8 mouse cellular contexts compared by ENCODE assay signal in the genomic region with DNA sequence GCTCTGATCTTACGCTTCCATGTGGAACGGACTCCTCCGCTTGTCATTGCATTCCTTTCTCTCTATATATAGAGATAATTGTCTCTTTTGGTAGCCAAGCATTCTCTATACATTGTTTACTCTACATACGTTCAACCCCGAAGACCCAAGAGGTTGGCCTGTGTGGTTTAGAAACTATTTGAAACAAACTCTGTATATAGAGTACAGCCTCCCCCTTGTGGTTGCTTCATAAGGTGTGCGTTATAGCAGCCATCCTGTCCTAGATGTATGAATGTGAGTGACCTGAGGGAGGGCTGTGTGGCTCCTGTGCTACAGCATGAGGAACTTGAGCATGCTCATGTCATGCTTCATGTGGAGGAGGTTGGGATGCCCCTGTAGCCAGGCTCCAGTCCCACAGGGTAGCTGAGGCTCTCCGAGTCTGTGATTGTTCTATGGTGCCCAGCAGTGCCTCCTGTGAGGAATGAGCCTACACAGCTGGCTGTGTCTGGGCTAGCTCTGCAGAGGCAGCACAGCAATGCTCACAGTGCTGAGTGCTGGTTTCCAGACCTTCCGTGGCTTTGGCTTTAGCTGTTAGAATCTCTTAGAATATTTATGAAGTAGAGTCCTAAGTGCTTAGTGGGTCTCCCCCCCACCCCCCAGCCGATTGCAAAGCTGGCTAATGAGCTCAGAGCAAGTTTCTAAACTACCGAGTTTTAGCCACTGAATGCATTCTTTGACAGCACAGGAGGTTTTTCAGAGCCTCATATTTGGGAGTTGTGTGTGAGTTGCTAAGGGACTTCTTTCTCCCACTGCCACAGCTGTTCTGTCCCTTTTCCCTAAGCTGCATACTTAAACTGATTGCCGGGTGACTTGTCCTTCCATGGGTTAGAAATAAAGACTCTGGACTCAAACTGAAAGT.
DNase-seq lines count a peak whose midpoint lies in the region; ATAC-seq and TF ChIP-seq lines count a peak whose summit lies in the region.
"Had no signal": no experiment of that assay in that cellular context is flagged by ENCODE, and none has a peak within 500 bp of the region (broad histone marks: within the 10 kb centered on the region; RNA-seq: fewer than 3 reads in every experiment).

No protein-coding gene starts in this region.

- no peak overlapping the region for H3K27ac ChIP-seq in limb, embryonic 13.5 days
- no peak overlapping the region for H3K27ac ChIP-seq in limb, embryonic 10.5 days
- H3K27ac ChIP-seq in forebrain, embryonic 16.5 days (ENCODE audit: low read length): 0 out of 2 replicates have a peak overlapping the region, but pooled peaks have one; percentile 20
- 0 out of 2 replicates have a peak overlapping the region, but pooled peaks have one; percentile 14 for H3K27ac ChIP-seq in midbrain, postnatal 0 days (ENCODE audit: low read depth, low read length)

- no peak overlapping the region for H3K9ac ChIP-seq in limb, embryonic 13.5 days
- H3K9ac ChIP-seq in forebrain, embryonic 16.5 days (replicated peaks; ENCODE audit: low read depth, low read length): no peak overlapping the region
- no peak overlapping the region for H3K9ac ChIP-seq in midbrain, postnatal 0 days (replicated peaks; ENCODE audit: low read length, poor library complexity, severe bottlenecking)

- H3K4me3 ChIP-seq in limb, embryonic 13.5 days: no peak overlapping the region
- no peak overlapping the region for H3K4me3 ChIP-seq in limb, embryonic 10.5 days
- H3K4me3 ChIP-seq in forebrain, embryonic 16.5 days (replicated peaks; ENCODE audit: low read length): no peak overlapping the region
- no peak overlapping the region for H3K4me3 ChIP-seq in midbrain, postnatal 0 days (ENCODE audit: low read depth, low read length)

- no peak overlapping the region for H3K4me2 ChIP-seq in limb, embryonic 13.5 days (replicated peaks)
- no peak overlapping the region for H3K4me2 ChIP-seq in forebrain, embryonic 16.5 days (ENCODE audit: low read length)
- H3K4me2 ChIP-seq in midbrain, postnatal 0 days (ENCODE audit: low read depth, low read length, poor library complexity, severe bottlenecking): no peak overlapping the region

- H3K27me3 ChIP-seq in limb, embryonic 13.5 days: no peaks in the 10 kb centered on the region
- no peaks in the 10 kb centered on the region for H3K27me3 ChIP-seq in limb, embryonic 10.5 days (ENCODE audit: low read depth, poor library complexity, severe bottlenecking)
- no peaks in the 10 kb centered on the region for H3K27me3 ChIP-seq in forebrain, embryonic 16.5 days (replicated peaks; ENCODE audit: control insufficient read depth, insufficient read depth, low read length)
- no peaks in the 10 kb centered on the region for H3K27me3 ChIP-seq in midbrain, postnatal 0 days (ENCODE audit: insufficient read depth, low read length)

- no peak for DNase-seq in limb, embryonic 10.5 days (ENCODE audit: low spot score)
- peak; percentile 54 for DNase-seq in MN1 (ENCODE audit: low spot score)
- peak; percentile 58 for DNase-seq in midbrain, postnatal 0 days (ENCODE audit: low spot score)
- no peak for DNase-seq in cerebellum, postnatal 4 days (ENCODE audit: low spot score in 2 of 2)
- DNase-seq in left cerebral cortex, adult 9 months (ENCODE audit: low spot score in 2 of 2): no peak
- DNase-seq: cerebellum, adult 2 months had no signal

- TF ChIP-seq CTCF in midbrain, postnatal 0 days (IDR thresholded peaks at IDR 0.05): peak; percentile 64

- H3K36me3 ChIP-seq in limb, embryonic 13.5 days: peaks cover 83% of the 10 kb centered on the region
- peaks cover 93% of the 10 kb centered on the region for H3K36me3 ChIP-seq in limb, embryonic 10.5 days
- H3K36me3 ChIP-seq in forebrain, embryonic 16.5 days (ENCODE audit: control insufficient read depth, insufficient read depth): peaks cover 17% of the 10 kb centered on the region
- peaks cover 24% of the 10 kb centered on the region; the same call in 1 of the 2 replicates for H3K36me3 ChIP-seq in midbrain, postnatal 0 days (ENCODE audit: insufficient read depth, low read length)

- H3K9me3 ChIP-seq in limb, embryonic 13.5 days: no peaks in the 10 kb centered on the region
- no peaks in the 10 kb centered on the region for H3K9me3 ChIP-seq in limb, embryonic 10.5 days (replicated peaks)
- H3K9me3 ChIP-seq in forebrain, embryonic 16.5 days (ENCODE audit: control insufficient read depth, low read length): no peaks in the 10 kb centered on the region
- no peaks in the 10 kb centered on the region for H3K9me3 ChIP-seq in midbrain, postnatal 0 days (ENCODE audit: low read length)

- ATAC-seq in limb, embryonic 13.5 days (ENCODE audit: low FRiP score, low read depth): 0 out of 2 replicates have a peak, but pooled peaks have one; percentile 43
- ATAC-seq in forebrain, embryonic 16.5 days: peak; percentile 71
- ATAC-seq in midbrain, postnatal 0 days (ENCODE audit: low FRiP score): peak; percentile 65

- H3K4me1 ChIP-seq in limb, embryonic 13.5 days: peaks cover 3% of the 10 kb centered on the region; the same call in 1 of the 2 replicates
- no peaks in the 10 kb centered on the region for H3K4me1 ChIP-seq in limb, embryonic 10.5 days
- H3K4me1 ChIP-seq in forebrain, embryonic 16.5 days (replicated peaks; ENCODE audit: control insufficient read depth, insufficient read depth, low read length): peaks cover 41% of the 10 kb centered on the region
- no peaks in the 10 kb centered on the region; the same call in 1 of the 2 replicates for H3K4me1 ChIP-seq in midbrain, postnatal 0 days (ENCODE audit: insufficient read depth, low read length)

- WGBS in limb, embryonic 13.5 days: 78% methylated on average over 11 of the region's 11 CpGs
- WGBS in limb, embryonic 10.5 days: 90% methylated on average over 11 of the region's 11 CpGs
- 56% methylated on average over 11 of the region's 11 CpGs for WGBS in forebrain, embryonic 16.5 days
- 61% methylated on average over 11 of the region's 11 CpGs for WGBS in midbrain, postnatal 0 days

Comparison
In these comparisons a context has a peak if more than half of its experiments do, and no peak if none do; other contexts are left out.
1. H3K27ac ChIP-seq: peak in forebrain, embryonic 16.5 days (single experiment) and midbrain, postnatal 0 days (single experiment); none in limb, embryonic 13.5 days (single experiment) and limb, embryonic 10.5 days (single experiment).
2. DNase-seq: peak in MN1 (single experiment) and midbrain, postnatal 0 days (single experiment); none in limb, embryonic 10.5 days (single experiment), cerebellum, postnatal 4 days (0 of 2) and left cerebral cortex, adult 9 months (0 of 2).
3. Peak in every context shown above with its lines, with median percentiles within 50 percentile points of each other: ATAC-seq.